Mouse (Mus musculus) adrenal gland, postnatal 36 days (tissue): ENCODE measurements around the gene Clec11a. TPM values are rescaled to one million over a fixed set of nuclear protein-coding genes. Genes with fewer than 3 reads are reported as not detected.
A peak's percentile ranks its signal among the peaks of the same experiment; 100 is the strongest.

Experiments
- DNase-seq, 2 experiments: peaks; one replicate each; pipeline ENCODE4 v3.0.0; 2021; ENCODE audit warnings: mixed read lengths in 1 of 2
- long read RNA-seq, 2 experiments: library from polyadenylated mRNA; stranded (forward); transcript quantifications; one replicate each; pipeline ENCODE4 v2.0.0; 2021; ENCODE audit warnings: borderline sequencing depth in 2 of 2
- total RNA-seq, 2 experiments: library from RNA; stranded (reverse); gene quantifications; 2 replicates each; pipeline ENCODE4 v1.2.3; 2021

Gene Clec11a
- total RNA-seq, result 1 to 10 TPM; 4.1 TPM
- long read RNA-seq, experiment 1, transcript Clec11a-201 (4 exons, 2,978 nt), result major isoform, 7 of 13 reads
- long read RNA-seq, experiment 1, partial matches to known transcripts, result 0 of 13 reads
- long read RNA-seq, experiment 1, other reads (novel, unspliced or antisense), result 6 of 13 reads
- long read RNA-seq, experiment 2, partial matches to known transcripts, result 0 of 3 reads
- long read RNA-seq, experiment 2, other reads (novel, unspliced or antisense), result 1 of 3 reads

DNA sequence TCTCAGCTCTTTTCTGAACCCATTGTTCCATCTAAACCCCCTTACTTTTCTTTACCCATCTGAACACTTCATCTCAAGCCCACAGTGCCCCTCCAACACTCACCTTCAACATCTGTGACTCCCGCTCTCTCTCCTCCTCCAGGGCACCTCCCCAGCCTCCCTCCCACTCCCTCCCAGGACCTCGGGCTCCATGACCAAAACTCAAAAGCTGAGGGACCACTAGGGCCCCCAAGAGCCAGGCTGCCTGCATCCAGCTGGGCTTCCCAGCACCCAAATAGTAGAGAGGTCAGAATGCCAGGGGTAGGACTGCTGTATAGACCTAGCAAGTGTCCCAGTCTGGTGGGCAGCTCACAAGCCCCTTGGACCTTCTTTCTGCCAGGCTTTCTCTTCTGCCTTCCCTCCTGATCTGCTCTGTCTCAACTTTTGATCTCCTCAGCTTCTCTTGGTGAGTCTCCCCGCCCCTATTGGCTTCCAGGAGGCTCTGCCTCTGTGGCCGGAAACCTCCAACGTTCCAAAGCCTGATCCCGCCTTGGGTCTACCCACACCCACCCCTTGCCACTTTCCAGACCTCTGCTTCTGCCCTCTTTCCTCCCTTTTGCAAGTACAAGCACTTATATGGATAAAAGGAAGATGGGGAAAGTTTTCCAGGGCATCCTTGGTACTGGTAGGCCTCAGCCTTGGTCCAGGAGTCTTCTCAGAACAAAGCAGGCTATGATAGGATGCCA lies at the start of gene Clec11a:
Clec11a (minus strand) TSS at position 387 of the 725 bp plus-strand sequence.
- no peak for DNase-seq

DNA sequence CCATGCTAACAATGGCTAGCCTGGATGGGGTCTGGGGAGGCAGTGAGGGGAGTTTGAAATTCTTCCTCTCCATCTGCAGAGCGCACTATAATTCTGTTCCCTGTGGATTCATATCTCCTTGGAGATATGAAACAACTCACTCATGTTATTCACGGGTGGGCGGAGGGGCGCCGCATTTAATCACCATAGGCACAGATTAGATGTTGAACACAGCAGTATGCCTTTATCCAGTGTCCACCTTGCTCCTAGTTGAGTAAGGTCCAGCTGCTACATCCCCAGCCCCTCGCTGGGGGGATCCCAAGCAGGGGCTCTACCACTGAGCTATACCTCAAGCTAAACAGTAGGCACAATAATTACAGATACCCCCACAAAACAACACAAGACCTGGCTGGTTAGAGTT lies 48.7 kb upstream of the Clec11a start:
- no peak for DNase-seq

DNA sequence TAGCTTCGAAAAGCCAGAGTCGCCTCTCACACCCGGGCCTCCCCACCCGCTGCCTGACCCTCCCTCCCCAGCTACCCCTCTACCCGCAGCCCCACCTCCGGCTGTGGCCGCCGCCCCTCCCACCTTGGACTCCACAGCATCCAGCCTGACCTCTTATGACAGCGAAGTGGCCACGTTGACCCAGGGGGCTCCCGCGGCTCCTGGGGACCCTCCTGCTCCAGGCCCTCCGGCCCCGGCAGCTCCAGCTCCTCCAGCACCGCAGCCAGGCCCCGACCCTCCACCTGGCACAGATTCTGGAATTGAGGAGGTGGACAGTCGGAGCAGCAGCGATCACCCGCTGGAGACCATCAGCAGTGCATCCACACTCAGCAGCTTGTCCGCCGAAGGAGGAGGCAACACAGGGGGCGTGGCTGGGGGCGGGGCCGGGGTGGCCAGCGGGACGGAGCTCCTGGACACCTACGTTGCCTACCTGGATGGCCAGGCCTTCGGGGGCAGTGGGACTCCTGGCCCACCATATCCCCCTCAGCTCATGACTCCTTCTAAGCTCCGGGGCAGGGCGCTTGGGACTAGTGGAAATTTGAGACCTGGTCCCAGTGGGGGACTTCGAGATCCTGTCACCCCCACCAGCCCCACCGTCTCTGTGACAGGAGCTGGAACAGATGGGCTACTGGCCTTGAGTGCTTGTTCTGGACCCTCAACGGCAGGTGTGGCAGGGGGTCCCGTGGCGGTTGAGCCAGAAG lies 47.1 kb upstream of the Clec11a start:
- peak in 1 of 2 experiments; percentile 64 for DNase-seq

DNA sequence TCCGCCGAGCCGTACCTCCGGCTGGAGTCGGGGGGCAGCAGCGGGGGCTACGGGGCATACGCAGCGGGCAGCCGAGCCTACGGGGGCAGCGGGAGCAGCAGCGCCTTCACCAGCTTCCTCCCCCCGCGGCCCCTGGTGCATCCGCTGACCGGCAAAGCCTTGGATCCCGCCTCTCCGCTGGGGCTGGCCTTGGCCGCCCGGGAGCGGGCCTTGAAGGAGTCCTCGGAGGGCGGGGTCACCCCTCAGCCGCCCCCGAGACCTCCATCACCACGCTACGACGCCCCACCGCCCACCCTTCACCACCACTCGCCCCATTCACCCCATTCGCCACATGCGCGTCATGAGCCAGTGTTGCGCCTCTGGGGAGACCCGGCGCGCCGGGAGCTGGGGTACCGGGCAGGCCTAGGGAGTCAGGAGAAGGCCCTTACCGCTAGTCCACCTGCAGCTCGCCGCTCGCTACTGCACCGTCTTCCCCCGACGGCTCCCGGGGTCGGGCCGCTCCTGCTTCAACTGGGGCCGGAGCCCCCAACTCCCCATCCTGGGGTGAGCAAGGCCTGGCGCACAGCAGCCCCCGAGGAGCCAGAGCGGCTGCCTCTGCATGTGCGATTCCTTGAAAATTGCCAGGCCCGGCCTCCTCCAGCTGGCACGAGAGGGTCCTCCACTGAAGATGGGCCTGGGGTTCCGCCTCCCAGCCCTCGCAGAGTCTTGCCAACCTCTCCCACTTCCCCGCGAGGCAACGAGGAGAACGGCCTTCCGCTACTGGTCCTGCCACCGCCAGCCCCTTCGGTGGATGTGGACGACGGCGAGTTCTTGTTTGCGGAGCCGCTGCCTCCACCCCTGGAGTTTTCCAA lies 46.3 kb upstream of the Clec11a start:
- peak in 1 of 2 experiments; percentile 51 for DNase-seq

DNA sequence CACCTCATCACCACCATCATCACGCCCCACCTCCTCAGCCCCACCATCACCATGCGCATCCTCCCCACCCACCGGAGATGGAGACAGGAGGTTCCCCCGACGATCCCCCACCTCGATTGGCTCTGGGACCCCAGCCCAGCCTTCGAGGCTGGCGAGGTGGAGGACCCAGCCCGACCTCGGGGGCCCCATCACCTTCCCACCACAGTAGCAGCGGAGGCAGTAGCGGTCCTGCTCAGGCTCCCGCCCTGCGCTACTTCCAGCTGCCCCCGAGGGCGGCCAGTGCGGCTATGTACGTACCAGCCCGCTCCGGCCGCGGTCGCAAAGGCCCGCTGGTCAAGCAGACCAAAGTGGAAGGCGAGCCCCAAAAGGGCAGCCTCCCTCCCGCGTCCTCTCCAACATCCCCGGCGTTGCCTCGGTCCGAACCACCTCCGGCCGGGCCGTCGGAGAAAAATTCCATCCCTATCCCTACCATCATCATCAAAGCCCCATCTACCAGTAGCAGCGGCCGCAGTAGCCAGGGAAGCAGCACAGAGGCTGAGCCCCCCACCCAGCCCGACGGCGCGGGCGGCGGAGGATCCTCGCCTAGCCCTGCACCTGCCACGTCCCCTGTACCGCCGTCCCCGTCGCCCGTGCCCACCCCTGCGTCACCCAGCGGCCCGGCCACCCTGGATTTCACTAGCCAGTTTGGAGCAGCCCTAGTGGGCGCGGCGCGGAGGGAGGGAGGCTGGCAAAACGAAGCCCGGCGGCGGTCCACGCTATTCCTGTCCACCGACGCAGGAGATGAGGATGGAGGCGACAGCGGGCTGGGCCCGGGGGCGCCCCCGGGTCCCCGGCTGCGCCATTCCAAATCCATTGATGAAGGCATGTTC lies 45.4 kb upstream of the Clec11a start:
- DNase-seq, result no peak

DNA sequence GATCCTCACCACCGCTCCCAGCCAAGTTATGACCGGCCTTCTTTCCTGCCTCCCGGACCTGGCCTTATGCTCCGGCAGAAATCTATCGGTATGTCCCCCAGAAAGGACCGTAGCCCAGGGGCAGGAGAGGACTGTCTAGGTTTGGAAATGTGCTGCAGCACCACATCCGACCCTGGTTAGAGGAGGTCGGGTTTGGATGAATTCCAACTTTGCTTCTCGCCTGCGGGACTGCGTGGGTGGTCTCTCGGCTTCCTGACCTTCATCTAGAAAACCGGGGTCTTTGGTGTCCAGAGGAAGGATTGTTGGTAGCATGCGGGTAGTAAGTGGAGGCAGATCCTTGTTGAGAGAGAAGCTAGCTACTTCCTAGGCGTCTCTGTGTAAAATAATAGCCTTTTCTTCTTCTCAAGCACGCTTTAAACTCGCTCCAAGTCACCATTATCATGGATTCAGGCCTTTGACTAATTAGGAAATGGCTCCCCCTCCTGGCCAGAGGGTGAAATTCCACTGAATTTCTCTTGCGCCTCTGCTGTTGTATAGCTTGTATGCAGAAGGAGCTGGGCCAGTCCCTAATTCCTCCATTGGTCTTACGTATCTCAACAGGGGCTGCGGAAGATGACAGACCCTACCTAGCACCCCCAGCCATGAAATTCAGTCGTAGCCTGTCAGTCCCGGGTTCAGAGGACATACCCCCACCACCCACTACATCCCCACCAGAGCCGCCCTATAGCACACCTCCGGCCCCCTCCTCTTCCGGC lies 44.4 kb upstream of the Clec11a start:
- peak; percentile 83 to 85 for DNase-seq

DNA sequence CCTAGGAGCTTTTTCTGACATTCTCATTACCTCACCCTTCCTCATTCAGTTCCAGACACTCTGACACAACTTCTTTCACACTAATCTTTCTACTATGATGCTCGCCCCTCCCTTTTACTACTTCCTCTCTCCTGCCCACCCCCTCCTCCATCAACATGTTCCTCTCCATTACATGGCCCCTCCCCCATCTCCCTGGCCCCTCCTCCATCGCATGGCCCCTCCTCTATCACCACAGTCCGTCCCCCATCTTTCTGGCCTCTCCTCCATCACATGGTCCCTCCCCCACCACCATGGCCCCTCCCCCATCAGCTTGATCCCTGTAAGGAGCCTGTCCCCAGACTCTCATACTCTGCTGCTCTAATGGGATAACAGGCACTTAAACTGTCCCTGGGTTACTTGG lies 42.3 kb upstream of the Clec11a start:
- no peak for DNase-seq

DNA sequence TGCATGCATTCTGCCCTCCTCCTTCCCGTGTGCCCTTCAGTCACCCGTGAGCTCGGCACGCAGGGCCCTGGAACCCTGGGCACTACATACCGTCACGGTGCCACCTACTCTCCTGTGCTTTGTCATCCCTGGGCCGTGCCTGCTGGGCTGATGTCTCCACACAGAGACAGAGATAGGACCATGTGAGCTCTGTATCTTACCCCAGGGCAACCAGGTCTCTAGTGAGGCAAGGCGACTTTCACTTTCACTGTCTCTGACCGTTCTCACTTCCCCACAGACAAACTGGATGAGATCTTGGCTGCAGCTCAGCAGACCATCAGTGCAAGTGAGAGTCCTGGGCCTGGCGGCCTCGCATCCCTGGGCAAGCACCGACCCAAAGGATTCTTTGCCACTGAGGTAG lies 37.9 kb upstream of the Clec11a start:
- DNase-seq, result no peak

DNA sequence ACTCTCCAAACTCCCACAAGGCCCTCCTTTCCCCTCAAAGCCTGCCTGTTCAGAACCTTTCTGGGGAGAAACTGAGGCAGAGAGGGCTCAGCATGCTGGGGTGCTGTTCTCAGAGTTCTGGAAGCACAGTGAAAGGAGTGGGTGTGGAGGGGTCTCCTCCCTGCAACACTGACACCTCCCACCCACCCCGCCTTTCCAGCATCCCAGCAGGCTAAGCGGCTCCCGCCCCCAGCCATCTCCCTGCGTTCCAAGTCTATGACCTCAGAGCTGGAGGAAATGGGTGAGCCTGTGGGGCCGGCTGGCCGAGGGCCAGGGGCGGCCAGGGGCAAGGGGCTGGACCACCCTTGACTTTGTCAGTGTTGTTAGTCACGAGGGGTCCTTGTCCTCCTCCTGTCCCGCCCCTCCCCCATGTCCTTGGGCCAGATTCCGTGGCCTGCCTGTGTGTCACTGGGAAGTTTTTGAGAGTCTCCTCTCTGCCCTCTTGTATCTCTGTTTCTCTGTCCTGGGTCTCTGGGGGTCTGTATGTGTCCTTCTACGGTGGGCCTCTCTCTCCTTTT lies 36.8 kb upstream of the Clec11a start:
- no peak for DNase-seq

DNA sequence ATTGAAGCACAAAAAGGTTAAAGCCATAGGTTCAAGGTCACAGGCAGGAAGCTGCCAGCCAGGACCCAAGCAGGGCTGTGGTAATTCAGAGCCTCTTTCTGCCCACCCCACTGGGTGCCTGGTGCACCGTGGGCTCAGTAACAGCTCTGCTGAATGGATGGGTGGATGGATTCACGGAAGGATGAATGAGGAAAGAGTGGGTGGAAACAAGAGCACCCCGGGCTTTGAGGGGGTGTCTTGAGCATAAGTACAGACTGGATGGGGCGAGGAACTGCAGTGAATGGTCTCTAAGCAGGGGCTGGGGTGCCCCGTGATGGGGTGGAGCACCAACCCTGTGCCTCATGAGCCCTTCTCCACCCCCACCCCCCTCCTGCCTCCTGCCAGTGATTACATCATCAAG lies 35.0 kb upstream of the Clec11a start:
- no peak for DNase-seq

DNA sequence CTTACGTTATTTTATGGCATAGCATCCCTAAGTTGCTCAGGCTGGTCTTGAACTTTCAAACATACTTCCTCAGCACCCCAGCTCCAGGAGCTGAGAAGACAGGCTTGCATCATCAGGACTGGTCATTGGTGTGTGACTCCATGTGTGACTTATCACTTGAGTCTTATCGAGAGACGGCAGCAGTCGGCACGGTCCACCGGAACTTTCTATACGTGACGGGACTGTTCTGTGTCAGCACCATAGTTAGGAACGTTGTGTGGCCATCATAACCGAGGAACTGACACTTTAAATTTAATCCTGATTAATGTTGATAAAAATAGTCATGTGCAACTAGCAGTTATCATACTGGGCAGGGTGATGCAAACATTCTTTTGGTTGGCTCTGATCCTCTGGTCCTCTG lies 34.4 kb upstream of the Clec11a start:
- no peak for DNase-seq

DNA sequence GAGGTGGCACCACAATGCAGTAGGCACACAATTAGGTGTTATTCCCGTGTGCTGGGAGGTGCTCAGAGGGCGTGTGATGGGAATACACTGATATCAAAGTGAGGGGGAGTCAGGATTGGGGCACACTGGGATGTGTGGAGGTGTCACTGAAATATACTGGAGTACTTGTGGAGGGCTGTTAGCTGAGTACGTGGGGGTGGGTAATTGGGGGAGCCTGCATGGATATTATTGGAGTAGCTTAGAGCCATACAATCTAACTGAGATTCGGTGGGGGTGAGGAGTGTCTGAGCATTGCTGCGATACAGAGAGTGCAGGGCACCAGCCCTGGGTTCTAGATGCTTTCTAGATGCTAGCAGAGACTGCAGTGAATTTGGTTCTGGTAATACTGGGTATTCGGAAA lies 33.5 kb upstream of the Clec11a start:
- DNase-seq, result no peak

DNA sequence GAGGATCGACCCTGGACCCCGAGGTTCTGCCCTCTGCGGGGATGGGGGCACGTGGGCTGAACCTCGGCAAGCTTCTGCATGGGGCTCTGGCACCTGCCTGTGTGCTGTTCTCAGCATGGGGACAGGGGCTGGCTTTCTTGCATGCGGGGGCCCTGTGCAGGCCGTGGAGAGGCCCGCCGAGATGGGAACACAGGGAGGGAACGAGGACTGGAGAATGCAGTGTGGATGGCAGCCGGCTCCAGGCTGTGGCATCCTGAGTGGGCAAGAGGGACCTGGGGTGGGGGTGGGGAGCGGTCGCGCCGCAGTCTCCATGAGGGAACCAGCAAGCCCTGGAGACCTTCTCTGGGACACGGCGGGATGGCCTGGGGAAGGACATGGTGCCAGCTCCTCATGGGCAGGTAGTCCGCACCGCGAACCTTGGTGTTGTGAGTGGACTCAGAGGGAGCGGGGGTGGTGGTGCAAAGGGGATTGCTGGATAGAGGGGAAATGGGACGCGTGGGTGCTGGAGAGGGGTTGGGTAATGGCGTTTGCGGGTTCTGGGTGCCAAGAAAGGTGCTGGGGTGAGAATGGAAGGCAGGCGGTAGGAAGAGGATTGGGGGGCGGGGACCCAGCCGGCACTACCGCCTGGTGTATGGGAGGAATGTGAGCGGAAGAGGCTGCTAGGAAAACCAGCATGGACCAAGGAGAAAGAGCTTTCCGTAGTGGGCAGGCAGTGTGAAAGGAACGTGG lies 30.6 kb upstream of the Clec11a start:
- DNase-seq, result no peak

DNA sequence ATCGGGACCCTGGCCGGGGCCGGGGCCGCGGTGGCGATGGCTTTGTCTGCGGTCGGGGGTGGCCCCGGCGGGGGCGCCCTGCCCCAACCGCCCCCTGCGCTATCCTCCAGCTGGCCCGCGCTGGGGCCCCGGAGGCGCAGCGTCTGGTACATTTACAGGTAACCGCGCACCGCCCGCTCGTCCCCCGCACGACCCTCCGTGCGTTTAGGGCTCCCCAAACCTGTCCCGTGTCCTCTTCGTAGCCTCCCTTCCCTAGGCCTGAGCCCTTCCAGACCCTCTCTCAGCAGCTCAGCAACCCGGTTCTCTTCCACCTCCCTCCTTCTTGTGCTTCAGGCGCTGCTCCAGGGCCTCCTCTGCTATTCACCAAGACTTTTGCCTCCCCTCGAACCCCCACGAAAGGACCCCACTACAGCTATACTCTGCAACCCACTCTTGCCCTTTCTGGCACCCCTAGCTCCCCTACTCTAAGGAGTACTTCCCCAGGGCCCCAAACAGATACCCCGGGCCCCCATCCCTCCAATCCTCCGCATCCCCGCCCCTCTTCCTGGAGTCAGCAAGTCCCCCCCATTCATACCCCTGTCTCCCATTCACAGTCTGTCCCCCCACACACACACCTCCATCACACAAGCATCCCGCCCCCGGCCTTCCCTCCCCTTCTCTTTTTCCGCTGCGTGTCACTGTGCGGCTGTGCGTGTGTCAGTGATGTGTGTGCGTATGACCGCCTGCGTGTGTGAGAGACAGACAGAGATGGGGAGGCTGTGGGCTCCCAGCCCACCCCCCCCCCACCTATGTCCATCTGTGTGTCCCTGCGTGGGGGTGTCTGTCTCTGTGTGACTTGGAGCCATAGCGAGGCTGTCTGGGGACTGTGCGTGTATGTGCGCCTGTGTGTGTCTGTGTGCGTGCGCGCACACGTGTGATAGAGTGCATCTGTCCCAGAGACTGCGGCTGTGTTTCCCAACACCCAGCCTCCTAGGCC lies 29.6 kb upstream of the Clec11a start:
- DNase-seq, result no peak

DNA sequence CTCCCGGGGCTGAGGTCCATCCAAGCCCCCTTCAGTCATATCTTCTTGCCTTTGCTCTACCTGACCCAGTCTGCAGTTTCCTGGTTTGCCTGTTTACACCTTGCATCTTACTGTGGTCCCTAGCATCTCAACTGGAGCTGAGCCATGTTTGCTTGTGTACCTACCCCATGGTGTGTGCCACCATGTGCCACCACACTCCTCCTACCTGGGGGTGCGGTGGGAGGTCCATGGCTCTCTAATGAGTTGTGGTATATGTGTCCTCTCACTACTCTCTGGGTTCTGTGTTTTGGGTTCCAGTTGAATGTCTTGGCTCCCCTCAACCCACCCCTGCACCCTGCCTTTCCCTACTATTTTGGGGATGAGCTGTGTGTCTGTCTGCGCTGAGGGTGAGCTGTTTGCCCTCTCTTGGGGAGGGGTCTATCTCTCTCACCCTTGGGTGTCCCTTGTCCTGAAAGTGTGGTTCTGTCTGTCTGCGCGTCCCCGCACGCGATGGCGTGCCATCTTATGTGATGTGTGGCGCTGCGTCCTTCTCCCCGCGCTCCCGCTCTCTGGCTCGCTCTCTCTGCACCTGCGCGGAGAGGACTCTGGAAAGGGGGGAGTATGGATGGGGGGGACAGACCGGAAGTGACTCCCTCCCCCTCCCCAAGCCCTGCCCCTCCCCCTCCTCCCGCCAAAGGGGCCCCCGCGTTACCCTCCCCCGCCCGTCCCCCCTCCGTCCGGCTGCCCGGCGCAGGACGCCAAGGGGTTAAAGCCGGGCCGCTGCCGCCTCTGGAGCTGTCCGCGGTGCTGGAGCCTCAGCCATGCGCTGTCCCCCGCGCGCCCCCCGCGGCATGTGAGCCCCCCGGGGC lies 28.6 kb upstream of the Clec11a start:
- peak; percentile 43 to 61 for DNase-seq

DNA sequence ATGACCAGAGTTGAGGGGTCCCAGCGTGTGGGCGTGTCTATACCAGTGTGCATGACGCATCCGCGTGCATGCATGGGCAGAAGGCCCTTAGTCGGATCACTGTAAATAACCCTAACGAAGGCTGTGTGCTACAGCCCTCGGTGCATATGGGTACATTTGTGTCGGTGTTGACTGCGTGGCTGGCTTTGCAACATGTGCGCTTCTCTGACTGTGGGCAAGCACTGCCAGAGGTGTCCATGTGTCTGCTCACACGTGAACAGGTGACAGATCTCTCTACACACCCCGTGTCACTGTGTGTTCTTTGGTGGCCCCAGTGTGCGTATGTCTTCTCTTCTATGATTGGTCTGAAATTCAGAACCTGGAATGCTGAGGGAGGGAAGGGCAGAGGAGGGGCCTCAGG lies 27.4 kb upstream of the Clec11a start:
- DNase-seq, result no peak

DNA sequence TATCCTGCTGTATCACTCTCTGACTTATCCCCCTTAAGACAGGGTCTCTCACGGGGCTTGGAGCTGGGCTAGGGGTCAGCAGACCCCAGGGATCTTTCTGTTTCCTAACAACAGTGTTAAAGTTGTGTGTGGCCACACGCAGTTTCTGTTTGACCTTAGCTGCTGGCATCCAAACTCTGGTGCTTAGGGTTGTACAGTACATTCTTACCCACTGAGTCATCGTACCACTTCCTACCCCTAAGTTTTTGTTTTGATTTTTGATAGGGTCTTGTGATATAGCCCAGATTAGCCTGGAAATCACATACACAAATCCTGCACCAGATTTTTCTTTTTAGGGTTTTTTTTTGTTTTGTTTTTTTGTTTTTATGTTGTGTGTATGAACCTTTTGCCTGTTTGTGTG lies 25.6 kb upstream of the Clec11a start:
- DNase-seq, result no peak
